Mouse (Mus musculus) kidney, adult 11 months (tissue): ENCODE data around the gene Rab3a.

Experiments used
- DNase-seq: peaks from one replicate; pipeline ENCODE4 v3.0.0; 2022

The Rab3a gene

DNA sequence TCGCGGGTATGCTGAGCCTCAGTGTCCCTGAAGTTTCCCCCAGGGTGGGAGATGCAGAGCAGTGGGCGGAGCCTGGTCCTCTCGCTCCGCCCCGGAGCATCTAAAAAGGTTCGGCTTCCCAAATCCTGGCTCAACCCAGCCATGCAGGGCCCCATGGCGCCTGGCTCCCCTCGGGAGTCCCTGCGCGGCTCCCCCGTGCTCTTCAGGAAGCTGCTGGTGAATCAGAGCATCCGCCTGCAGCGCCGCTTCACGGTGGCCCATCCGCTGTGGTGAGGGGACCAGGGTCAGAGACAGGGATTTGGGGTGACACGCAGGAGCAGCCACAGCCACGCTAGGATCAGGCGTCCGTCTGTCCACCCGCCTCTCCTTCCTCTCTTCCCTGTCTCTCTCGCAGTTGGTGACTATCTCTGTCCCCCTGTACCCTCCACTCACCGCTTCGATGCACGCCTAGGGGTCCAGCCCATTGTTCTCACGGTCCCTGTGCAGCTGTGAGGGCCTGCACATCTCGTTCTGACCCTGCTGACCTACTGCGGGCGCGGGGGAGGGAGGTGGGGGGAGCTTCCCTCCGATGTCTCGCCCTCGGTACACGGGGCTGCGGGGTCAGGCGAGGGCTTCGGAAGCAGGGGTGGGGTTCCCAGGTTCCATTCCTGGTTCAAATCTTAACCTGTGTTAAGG lies 11.4 kb upstream of the Rab3a start:
- DNase-seq = peak; percentile 31

DNA sequence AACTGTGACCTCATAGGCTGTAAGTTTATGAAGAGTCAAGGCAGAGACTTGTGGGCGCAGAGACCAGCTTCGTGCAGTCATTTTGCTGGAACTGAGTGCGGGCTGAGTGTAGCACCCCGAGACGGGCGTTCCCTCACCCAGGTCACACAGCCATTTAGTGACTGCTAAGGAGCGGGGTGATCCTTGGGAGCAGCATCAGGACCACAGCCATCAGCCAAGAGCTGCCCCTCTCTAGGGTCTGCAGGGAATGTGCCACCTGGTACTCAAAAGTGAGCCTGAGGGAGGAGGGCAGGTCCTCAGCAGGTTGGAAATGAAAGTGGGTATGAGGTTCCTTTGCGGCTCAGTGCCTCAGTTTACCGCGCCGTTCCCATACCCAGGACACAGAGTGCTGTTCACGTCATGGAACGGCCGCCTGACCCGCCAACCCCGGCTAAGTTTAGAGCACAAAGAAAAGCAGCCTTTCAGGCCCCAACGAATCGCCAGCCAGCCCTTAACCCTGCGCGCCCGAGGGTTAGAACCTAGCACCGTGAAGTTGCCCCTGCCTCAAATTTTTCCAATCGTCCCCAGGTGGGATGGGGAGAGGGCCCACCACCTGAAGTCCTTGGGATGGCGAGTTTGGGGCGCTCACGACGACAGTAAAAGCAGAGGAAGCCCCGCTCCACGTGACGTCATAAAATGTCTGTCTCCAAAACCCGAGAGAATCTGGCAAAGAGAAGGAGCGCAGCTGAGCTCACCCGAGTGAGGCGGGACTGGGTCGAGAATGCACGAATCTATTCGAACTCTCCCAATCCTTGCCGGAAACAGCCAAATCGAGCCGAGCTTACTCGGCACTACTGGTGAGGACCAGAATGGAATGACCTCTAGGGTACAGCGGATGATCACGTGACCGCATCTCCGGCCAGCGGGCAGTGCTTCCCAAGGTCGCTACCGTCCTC lies 10.6 kb upstream of the Rab3a start:
- DNase-seq = peak; percentile 91

DNA sequence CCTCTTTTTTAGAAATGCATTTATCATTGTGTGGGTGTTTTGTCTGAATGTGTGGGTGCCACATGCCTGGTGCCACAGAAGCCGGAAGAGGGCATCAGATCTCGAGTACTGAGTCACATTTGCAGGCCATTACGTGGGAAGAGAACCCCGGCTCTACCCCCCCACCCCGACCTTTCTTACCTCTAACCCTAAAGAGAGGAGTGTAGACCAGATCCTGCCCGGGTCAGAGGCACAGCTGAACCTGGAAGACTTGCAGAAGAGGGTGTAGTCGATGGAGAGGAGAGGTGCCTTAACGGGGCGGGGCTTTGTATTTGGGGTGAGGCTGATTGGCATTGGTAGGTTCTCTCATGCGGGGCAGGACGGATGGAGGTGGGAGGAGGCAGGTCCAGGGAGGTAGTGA lies 9.7 kb upstream of the Rab3a start:
- no peak for DNase-seq

DNA sequence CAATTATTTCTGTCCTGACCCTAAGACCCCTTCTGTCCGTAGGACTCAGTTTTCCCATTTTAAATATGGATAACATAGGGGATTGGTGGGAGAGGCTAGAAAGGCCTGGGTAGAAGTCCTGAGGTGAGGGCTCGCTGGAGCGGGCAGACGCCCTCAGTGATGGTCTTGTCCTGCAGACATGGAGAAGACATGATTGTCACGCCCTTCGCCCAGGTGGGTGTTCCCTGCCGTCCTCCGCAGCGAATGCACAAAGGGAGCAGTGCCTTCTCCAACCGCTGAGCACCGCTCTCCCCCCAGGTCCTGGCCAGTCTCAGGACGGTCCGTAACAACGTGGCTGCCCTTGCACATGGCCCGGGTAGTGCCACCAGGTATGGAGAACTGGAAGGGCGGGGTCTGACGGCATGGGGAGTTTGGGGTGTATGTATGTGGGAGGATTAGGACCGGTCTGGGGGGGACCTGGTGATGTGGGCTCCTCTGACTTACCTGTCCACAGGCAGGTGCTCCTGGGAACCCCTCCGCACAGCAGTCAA lies 8.7 kb upstream of the Rab3a start:
- DNase-seq = peak; percentile 10

DNA sequence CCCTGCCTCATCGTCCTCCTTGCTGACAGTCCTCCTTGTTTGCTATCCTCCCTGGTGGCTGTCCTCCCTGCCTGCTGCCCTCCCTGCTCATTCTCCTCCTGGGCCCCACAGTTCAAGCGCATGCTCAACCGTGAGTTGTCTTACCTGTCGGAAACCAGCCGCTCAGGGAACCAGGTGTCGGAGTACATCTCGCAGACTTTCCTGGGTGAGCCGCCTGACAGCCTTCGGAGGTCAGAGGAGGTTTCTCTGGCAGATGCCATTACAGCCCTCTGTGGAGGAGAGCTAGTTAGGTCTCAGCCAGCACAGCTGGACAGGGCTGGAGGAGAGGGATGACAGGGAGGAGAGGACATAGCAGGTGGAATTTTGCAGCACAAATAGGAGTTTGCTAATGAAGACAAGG lies 7.8 kb upstream of the Rab3a start:
- peak; percentile 4 for DNase-seq

DNA sequence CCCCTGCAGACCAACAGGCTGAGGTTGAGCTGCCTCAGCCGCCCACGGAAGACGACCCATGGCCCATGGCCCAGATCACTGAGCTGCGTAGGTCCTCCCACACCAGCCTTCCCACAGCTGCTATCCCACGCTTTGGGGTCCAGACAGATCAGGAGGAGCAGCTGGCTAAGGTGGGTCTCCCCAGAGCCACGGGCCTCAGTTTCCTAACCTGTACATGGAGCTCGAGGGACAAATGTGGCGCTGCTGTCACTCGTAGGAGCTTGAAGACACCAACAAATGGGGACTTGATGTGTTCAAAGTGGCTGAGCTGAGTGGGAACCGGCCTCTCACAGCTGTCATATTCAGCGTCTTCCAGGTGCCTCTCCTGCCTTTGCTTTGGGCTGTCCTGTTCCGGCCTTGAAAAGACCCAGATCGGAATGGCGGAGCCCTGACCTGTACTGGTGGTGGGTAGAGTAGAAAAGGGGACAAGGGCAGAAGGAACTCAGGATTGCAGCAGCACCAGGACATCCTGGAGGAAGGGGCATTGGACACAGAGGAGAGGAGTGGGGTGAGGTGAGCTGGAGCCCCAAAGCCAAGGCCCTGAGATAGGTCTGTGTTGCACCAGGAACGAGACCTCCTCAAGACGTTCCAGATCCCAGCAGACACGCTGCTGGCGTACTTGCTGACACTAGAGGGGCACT lies 7.1 kb upstream of the Rab3a start:
- peak; percentile 2 for DNase-seq

DNA sequence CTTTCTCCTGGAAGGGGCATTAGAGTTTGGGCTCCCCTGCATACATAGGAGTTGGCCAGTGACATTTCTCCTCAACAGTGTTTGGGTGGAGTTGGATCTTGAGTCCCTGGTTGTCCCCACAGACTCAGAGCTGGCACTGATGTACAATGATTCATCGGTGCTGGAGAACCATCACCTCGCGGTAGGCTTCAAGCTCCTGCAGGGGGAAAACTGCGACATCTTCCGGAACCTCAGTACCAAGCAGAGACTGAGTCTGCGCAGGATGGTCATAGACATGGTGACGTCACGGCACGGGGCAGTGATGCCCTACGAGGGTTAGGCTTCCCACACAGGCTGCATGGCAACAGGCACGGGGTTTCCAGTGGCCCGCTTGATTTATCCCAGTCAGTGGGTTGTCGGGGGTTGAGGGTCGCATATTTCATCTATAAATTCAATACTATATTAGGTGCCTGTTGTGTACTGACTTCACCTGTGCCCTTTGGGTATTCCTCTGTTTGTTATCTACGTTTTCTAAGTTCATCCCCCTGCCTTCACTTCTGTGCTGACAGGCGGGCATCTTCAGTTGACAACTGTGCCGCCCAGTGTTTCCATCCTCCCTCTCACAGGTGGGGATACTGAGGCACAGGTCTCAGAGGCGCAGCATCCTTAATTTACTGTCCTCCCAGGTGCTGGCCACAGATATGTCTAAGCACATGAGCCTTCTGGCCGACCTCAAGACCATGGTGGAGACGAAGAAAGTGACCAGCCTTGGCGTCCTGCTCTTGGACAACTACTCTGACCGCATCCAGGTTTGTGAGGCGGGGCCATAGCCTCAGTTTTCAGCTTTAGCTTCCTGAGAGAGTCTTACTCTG lies 6.0 kb upstream of the Rab3a start:
- DNase-seq = peak; percentile 3

DNA sequence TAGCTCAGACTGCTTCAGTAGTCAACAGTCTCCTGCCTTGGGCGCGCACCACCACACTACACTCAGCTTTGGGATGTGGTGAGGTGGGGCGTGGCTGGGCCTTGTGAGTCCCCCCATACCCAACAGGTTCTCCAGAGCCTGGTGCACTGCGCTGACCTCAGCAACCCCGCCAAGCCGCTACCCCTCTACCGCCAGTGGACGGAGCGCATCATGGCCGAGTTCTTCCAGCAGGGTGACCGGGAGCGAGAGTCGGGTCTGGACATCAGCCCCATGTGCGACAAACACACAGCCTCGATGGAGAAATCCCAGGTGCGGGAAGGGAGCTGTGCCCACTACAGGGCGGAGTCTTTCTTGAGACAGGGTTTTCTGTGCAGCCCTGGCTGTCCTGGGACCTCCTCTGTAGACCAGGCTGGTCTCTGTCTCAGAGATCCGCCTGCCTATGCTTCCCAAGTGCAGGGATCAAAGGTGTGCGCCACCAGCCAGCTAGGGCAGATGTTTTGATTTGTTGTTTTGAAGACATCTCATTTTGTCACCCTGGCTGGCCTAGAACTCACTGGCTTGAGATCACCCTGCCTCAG lies 5.3 kb upstream of the Rab3a start:
- peak; percentile 8 for DNase-seq

DNA sequence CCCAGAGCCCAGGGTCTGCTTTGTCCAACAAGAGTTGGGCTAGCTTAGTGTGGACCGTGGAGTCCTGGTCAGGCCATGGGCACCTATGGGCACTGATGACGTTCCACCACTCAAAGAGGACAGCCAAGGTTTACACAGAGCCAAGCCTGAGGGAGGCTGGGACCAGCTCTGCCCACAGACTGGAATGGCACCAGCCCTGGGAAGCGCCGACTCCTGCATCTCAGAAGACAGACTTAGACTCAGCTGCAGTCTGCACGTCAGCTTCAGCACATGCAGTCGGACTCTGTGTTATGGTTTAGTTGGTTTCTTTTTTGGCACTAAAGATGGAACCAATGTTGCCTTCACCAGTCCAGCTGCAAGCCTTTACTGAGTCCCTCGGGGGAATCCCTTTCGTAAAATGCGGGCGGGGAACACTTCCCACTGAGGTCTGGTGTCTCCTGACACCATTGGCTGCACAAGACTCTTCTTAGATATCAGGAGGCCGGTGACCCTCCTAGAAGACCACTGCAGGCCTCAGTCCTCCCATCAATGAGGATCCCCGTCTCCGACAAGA lies 4.3 kb upstream of the Rab3a start:
- DNase-seq = peak; percentile 3

DNA sequence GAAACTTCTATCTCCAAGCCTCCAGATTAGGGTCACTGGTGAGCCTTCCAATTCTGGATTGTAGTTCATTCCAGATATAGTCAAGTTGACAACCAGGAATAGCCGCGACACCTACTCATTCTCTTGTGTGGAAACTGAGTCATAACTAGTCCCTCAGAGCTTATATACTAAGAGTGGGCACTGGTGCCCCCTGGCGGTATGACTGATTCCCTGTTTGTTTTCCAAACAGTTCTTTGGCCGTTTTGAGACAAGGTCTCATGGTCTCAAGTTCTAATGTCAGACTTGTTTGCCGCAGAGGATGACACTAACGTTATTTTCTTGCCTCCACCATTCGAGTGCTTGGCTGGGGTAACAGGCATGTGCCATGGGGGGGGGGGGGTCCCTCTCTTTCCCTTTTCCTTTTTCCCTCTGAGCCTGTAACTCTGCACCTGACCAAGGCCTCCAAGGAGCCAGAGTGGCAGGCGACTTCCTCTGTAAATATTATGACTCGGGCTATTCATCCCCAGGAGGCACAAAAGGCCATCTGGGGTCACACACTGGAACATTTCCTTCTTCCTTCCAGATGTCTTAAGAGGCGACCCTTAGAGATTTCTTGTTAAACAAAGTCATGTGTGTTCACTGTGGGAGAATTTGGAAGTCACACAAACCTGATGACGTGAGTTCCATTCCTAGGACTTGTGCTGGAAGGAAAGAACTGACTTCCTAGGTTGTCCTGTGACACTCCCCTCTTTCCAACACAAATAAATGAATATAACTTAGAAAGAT lies 2.3 kb upstream of the Rab3a start:
- peak; percentile 84 for DNase-seq

DNA sequence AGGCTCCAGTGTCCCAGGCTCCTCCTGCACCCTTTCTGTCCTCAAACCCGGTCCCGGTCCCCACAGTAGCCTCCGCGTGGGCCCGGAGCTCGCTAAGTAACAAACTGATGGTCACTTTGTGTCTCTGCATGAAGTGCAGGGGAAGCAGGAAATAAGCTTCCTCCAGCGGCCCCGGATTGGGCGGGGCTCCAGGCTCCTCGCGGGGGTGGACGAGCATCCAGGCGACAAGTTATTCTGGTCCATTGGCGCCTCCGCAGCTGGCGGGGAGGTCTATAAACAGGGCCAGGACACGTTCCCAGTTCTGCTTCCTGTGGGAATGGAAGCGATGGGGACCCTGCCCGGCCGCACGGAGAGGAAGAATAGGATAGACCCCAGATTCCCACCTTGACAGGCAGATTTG lies 1.3 kb upstream of the Rab3a start:
- DNase-seq = peak; percentile 85

DNA sequence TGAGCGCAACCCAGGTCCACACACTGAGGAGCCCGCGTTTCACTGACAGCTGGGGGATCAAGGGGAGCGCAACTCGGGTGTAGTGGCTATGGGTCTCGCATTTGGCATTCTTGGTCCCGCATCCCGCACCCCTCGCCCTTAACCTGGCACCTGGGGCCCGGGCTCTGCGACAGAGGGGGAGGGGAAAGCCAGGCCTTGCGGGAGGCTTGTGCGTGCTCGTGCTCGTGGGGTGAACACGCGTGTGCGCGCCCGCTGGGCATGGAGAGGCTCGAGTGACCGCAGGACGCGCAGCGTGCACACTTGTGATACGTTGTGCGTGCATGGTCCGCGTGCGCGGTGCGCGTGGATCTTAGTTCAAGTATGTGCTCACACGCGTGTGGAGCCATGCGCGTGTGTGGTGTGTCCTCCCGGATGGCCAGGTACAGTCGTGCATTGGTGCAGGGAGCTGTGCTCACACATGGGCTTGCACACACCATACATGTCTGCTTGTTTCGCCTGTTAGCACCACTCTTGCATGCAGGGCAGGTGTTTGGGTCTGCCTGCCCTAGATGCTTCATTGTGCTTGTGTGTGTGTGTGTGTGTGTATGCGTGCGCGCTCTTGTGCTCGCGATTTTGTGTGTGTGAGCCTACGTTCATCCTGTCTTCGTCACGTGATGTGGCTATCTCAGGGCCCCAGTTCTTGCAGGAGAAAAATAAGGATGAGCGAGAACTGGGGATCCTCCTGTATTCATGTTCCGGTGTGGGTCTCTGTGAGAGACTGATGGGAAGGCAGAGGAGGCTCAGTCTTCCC lies 587 bp downstream of the Rab3a start:
- DNase-seq = peak; percentile 66

DNA sequence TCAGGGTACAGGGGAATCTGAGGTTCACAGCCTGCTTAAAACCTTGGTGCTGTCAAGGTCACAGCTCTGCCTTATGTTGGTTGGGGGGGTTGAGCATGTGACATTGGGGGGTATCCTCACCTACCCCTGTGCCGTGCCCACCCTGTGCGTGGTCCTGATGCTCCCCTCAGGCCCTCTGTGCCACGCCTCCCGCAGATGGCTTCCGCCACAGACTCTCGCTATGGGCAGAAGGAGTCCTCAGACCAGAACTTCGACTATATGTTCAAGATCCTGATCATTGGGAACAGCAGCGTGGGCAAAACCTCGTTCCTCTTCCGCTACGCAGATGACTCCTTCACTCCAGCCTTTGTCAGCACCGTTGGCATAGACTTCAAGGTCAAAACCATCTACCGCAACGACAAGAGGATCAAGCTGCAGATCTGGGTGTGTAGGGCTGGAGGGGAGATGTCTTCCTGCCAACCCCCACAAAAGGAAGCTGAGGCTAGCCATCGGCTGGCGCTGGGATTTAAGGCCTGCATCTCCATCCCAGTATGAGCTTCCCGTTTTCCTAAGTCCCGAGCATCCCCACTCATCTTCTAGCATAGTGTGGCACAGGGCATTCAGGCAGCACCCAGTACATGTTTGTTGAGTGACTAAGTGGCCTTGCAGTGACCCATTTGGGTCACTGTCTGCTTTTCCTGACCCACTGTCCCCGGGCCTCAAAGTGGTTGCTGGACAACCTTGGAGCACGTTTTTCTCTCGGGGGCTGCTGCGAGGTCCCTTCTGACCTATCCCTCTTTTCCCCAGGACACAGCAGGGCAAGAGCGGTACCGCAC lies 1.4 kb downstream of the Rab3a start:
- DNase-seq = peak; percentile 27

DNA sequence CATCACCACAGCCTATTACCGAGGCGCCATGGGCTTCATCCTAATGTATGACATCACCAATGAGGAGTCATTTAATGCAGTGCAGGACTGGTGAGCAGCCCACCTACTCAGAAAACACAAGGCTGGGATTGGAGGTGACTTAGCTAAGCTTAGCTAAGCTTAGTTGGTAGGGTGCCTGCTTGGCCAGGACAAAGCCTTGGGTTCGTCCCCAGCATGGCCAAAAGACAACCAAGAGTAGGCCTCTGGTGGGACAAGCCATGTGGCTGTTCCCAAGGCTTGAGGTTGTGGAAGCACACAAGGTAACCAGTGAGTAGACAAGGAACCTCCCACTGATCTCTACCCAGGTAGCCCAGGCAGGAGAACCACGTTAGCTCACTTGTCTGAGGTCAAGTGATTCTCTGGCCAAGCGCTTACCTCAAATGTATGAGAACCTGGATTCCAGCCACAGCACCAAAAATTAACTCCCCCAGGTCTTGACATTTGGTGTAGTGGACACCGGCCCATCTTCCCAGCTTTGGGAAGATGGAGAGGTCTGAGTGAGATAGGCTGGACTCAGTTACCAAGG lies 2.1 kb downstream of the Rab3a start:
- no peak for DNase-seq

DNA sequence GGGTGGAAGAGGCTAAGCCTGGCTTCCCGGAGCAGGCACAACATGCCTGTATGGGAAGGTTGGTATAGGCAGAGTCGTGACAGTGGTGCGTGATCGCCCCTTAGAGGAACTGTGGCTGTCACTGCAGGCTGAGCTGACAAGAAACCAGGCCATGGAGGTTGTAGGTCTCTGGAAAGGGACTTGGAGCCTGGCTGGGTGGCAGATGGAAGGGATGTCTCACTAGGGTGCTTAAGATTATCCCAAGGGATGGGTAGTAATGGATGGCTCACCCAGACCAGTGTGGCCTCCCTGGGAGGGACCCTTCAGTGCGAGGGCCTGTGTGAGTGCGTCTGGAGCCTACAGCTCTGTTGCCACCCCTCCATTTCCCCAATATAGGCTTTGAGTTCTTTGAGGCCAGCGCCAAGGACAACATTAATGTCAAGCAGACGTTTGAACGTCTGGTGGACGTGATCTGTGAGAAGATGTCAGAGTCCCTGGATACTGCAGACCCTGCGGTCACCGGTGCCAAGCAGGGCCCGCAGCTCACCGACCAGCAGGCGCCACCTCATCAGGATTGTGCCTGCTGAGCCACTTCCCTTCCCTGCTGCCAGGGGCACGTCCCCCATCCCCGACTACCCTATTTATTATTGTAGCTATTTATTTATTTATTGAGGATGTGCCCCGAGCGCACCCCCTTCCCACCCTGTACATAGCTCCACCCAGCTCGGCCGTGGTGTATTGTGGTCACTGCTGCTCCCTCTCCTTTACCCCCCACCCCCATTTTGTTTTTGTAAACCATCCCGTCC lies 3.2 kb downstream of the Rab3a start:
- DNase-seq = peak; percentile 27

DNA sequence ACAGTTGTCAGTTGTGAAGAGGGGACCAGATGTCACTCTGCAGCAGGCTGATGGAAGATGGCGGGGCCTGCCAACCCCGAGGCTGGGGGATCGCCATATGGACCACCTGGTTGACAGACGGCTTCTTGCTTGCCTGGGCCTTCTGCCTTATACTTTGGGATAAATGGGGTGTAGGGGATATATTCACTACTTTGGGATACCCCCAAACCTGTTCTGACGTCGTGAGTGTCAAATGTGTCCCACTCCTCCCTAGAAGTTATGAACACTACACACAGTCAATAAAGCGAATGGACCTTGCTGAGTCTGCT lies 3.8 kb downstream of the Rab3a start:
- DNase-seq = peak; percentile 15

DNA sequence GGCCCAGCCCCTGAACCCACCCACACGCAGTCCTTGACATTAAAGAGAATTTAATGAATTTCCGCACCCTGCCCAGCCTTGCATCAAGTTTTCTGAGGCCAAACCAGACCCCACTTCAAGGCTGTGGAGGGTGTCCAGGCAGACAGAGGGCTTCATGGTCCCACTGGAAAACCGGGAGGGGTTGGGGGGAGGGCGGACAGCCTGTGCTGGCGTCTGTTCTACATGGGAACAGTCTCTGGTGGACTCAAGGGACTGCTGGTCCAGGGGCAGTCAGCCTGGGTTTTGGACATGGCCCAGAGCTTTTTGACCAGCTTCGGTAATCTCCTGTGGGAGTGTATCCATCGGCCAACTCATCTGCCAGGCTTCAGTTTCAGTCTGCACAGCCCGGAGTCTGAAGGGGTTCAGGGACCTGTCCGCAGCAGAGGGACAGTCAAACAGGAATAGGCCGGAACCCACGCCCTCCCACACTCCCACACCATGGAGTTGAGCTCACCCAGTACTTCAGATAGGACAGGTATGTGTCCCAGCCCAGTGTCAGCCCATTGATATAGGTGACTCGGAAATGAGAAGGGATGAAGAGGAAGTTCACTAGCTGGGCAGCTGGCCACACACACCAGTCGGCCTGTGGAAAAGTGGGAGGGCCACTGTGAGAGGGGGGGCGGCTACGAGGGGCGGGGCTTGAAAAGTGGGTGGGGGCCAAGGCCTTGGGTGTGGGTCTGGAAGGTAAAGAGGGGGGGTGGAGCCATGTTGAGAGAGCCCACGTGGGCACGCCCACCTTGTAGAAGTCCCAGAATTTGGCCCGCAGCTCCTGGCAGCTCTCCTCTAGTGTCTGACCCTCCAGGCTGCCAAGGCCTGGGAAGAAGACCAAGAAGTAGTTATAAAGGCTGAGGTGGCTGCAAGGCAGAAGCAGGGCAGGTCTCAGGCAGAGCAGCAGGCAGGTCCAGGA lies 4.4 kb downstream of the Rab3a start:
- peak; percentile 61 for DNase-seq
